Mouse (Mus musculus): ENCODE measurements around the gene Lpin2.

Lpin2 gene

DNA sequence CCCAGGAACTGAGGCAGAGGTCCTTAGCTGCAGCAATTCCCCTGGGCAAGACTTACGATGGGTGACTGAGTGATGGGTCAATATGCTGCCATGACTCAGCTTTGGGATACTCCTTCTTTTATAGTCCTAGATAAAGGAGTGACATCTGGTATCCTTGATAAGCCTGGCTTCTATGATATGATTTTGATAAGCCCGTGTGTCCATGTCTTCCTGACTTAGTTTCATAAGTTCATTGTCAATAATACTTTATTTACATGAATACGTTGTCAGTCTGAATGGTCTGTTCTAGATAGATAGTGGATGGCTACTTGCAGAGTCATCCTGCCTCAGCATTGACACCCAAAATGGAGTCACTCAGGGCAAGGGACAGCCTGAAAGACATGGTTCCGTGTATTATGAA, 11.2 kb upstream of the Lpin2 start:
- DNase-seq (ENCODE audit: extremely low spot score) = no peak

DNA sequence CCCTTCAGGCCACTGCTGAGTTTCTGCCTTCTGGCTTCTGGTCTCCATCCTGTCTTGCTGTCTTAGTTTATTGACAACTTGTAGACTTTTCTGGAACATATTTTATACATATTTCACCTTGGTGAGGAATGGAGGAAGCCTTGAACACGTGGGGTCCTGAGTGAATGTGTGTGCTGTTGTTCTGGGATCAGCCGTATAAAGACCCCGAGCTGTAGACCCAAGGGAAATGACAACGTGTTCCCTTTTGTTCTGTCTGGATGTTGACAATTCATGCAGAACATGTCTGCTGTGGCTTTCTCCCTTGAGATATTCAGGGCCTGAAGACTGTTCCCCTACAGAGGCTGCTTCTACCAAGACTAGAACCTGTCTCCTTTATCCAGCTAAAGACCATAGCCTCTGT, 5.0 kb upstream of the Lpin2 start:
- DNase-seq (ENCODE audit: extremely low spot score) = no peak

DNA sequence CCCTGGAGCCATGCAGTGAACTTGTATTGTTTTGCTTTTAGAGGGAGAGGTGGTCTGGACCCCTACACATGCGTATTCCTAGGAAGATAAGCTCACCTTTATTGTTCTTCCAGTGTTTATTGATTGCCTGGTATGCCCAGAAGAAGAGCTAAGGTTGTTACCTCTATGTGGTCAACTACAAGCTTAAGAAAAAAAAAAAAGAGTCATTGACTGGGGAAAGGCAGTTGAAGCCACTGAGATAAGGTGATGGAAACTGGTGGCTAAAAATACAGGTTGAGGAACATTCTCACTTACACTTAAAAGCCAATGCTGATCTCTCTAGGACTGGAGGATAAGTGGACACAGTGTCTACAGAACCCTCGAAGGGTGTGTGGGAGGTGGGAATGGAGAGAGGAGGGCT, 4.4 kb upstream of the Lpin2 start:
- DNase-seq (ENCODE audit: extremely low spot score) = no peak

DNA sequence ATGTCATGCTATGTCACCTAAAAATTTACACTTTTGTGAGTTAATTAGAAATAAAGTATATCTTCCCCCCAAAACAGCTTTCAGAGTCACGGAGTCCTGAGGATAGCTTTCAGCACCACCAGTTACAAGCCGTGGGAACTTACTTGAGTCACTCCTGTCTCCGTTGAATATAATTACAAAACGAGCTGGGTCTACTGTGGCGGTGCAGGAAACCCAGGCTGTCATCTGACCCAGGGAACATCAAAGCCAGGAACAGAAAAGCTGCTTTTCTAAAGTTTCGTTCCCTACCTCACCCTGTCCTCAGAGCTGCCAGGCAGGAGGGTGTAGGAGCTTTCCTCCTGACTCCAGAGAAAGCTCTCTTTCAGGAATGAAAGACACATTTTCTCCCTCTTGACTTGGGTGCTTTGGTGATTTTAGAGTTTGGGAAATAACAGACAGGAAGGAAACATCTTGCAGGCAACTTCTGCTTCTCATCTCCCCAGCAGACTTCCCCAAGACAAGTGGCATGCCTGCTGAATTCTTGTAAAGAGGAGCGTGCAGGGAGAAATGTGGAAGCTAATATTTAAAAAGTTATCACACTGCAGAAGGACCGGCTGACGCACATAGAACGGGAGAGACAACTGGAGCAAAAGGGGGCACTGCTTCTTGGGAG, 3.7 kb upstream of the Lpin2 start:
- DNase-seq (ENCODE audit: extremely low spot score) = no peak

DNA sequence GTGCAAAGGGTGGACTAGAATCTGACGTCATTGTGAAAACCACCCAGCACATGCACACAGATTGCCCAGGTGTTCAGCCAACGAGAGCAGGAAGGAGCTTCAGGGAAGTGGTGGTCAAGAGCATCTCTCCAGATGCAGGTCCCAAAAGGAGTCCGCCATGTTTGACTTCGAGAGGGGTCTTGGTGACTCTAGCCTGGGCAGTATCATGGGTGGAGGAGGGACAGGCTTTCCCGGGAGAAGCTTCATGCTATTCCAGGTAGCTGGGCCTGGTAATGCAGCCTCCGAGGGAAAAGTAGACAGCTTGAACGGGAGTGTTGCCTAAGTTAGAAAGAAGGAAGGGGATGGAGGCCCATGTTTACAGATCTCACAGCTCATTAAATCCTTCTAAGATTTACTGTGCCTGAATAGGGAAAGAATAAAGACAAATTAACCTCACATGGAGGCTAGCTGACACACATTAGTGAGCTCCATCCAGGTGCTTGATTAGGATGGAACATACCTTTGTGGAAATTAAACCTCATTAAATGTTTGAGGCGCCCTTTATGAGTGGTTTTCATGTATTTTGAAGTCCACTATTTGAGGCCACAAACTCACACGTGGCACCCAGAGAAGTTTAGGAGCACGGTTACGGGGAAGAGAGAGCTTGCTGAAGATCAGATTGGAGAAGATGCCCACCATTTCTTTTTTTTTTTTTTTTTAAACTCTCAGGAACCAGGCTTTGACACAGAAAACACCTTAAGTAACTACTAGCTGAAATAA, 2.6 kb upstream of the Lpin2 start:
- no peak for DNase-seq (ENCODE audit: extremely low spot score)

DNA sequence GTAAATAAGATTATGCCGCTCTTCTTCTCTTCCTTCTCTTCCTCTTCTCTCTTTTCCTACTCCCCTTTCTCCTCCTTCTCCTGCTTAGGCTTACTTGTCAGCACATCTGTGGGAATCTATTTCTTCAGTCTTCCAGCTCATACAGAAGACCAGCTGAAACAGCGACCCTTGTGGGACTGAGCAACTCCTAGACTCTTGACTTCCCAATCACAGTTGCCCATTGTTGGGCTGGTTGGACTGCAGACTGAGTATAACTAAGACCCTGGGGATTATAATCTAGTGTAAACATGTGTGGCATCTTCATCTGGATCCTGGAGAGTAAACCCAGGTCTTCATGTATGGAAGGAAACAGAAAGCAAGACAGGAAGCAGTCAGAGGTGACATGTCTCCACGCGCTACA, 1.8 kb upstream of the Lpin2 start:
- no peak for DNase-seq (ENCODE audit: extremely low spot score)

DNA sequence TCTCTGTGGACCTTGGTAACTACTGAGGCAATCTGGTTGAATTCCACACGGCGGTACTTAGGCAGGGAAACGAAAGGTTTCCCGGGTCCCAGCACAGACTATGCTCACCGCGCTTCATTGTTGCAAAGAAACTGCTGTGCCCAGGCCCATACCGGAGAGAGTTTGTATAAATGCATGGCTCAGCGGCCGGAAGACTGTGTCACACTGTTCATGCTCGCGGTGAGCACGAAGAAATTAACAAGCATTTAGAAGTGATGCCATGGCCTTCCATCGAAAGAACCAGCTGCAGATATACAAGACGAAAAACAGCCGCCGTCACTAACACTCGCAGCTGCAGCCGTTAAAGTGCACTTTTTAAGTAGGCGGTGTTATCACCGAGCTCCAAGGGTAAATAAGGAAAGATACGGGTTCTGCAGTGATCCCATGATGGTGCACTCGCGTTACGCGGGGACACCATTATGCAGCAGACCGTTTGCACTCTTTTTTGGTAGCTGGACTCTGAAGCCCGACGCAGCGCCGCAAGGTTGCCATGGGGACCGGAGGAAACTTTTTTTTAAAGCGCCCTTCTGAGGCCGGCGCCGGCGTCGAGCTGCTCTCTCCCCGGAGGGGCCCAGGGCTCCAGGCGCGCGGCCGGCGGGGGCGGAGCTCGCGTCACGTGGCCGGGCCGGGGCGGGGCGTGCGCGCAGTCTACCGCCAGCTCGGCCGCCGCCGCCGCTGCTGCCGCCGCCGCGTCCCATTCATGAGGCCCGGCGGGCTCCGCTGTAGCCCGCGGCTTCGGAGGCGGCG, 704 bp downstream of the Lpin2 start:
- peak; percentile 94 for DNase-seq (ENCODE audit: extremely low spot score)

DNA sequence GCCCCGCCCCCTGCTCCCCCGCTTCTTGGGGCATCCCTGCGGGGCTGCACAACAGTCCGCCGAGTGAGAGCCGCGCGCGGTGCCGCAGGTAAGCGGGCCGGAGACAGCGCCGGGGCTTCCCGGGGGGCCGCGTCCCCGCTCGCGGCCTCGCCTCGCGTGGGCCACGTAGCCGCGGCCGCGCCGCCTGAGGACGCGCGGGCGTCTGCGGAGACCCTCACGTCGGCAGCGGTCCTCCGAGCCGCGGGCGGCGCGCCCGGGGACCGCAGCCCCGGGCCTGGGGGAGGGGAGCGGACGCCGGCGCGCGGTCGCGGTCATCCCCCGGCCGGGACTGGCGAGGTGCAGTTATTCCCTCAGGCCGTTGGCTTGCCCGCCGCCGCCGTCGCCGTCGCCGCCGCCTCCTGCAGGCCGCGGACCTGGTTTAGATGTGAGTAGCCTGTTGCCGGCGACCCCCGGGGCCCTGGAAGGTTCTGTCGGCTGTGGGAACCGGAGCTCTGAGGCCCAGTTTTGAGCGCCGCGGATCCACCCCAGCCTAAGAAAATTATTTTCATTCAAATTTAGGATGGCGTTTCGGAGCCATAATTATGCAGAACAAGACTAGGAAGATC, 1.4 kb downstream of the Lpin2 start:
- peak; percentile 55 for DNase-seq (ENCODE audit: extremely low spot score)

DNA sequence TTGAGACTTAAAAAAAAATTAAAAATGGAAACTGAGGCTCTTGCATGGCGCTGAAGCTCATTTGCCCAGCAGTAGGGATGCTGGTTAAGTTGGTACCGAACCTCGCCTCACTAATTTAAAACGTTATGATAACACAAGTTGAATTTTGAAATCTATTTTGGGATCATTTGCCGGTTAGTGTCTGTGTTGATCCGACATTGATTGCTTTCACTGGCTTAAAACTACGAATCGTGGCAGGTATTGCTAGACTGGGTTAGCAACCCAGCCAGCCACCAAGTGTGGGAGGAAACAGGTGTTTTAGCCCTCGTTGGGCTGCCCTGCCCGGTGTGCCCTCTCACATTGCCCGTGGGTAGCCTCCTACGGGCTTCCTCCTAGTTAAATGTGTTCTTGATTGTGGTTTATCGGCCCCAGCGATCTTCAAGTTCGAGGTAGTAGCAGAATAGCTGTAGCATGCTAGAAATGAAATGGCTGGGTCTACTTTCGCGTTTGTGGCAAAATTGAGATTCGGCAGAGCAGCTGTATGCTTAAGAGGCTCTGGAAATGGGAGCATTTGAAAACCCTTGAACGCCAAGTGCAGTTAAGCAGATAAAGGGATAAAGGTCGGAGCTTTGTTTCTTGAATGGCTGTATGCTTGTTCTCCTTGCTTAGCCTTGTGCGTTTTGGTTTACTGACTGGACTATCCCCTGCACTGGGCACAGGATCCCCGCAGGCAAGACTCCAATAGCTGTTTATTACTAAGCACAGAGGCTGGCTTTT, 2.2 kb downstream of the Lpin2 start:
- no peak for DNase-seq (ENCODE audit: extremely low spot score)

DNA sequence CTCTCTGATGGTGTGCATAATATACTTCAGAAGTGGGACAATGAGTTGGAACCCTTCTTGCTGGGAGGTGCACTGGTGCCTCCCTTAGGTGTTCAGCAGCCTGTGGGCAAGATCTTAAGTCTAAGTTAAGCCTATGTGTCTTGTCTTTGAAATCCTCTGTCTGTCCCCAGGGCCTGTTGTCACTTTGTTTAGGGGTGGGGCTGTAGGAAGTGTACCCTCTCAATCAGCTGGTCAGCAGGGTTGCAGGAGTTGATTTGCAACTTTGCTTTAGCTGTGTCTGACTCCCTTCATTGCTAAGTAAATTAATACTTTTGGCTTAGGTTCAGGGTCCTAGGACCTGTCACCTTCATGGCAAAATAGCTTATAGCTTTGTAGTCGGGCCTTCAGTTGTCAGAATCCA, 3.0 kb downstream of the Lpin2 start:
- no peak for DNase-seq (ENCODE audit: extremely low spot score)

DNA sequence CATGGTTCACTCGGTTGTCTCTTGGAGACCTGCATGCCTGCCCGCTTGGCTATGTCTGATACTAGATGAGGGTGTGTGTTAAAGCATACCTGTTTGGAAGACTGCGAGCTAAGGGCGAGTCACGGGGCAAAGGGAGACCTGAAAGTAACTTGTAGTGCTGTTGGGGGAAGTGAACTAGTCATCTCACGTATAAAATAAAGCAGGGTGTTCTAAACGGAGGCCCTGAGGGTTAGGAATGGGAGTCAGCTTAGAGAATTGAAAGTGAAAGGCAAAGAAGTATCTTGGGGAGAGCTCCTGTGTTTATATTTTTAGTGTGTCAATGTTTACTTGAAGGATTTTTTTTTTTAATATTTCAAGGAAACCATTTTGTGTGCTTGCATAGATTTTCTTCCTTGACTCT, 8.2 kb downstream of the Lpin2 start:
- no peak for DNase-seq (ENCODE audit: extremely low spot score)

DNA sequence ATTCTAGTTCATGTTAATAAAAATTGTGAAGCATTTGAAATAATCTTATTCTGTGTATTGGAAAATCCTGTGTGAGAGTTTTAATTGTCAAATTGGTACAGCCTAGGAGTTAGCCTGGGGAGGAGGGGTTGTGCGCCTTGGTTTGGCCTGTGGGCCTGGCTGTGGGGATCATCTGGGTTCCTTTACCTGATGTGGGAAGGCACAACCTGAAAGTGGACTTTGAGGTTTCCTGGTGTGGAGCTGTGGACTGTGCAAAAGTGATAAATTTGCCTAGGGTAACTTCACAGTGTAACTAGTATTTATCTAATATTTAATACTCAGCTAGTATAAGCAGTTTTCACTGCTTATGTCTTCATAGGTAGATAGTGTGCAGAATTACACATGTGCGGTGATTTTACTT, 8.7 kb downstream of the Lpin2 start:
- no peak for DNase-seq (ENCODE audit: extremely low spot score)

DNA sequence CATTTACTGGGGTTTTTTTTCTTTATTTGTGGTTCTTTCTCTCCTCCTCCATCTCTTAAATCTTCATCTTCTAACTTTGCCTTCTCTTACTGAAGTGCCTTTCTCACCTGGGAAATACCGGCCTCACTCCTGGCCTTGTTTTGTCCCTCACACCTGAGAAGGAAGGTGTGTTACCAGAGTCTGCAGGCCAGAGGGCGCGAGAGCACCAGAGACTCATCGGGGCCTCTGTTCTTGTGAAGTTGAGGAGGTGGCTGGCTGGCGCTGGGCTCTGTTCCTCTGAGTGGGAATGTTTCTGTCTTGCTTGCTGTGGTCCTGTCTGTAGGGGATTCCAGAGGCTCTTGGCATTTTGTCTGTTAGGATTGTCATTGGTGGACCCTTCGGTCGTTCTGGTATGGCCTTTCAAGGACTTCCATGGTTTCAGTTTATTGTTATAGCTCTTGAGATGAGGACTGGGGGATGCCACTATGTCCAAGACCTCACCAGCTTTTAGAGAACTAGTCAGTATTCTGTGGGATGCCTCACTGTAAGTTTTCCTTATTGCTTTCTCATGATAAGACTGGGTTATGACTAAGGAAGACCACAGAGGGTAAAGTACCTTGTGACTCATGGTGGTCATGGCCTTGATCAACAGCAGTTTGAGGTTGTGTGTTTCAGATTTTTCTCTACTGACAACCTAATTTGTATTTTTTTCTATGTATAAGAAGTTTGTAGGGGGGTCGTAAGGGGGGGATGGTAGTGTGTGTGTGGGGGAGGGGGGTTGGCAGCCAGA, 9.5 kb downstream of the Lpin2 start:
- DNase-seq (ENCODE audit: extremely low spot score) = no peak

DNA sequence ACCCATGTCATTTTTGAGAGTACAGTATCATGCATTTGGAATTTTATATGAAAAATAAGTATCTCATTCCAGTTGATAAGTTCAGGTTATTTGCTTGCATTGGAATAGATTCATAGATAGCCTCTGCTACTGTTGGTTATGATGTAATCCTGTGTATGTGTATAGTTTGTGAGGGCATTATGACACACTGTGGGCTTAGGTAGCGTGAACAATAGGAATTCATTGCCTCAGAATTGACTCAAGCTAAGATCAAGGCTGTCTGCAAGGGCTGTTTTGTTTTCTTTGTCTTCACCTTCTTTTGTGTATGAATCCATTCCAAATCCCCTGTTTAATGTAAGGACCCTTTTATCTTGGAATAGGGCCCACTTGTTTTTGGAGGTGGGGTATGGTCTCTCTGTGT, 10.7 kb downstream of the Lpin2 start:
- DNase-seq (ENCODE audit: extremely low spot score) = no peak

DNA sequence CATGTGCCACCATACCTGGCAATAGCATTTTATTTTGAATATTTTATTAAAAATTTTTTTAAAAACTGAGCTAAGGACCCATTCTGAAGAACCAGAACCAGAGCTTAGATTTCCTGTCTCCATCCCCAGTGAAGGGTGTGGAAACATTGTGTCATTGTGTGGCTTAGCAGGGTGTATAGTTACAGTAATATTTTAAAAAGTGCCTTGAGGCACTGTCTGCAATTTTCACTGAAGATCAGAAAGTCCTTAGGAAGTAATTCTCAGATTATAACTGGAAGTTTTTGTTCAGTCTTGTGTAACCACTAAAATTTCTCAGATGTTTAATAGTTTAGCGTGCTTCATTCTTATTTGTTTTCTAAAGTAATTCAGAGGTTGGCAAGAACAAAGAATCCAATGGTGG, 11.1 kb downstream of the Lpin2 start:
- DNase-seq (ENCODE audit: extremely low spot score) = no peak

DNA sequence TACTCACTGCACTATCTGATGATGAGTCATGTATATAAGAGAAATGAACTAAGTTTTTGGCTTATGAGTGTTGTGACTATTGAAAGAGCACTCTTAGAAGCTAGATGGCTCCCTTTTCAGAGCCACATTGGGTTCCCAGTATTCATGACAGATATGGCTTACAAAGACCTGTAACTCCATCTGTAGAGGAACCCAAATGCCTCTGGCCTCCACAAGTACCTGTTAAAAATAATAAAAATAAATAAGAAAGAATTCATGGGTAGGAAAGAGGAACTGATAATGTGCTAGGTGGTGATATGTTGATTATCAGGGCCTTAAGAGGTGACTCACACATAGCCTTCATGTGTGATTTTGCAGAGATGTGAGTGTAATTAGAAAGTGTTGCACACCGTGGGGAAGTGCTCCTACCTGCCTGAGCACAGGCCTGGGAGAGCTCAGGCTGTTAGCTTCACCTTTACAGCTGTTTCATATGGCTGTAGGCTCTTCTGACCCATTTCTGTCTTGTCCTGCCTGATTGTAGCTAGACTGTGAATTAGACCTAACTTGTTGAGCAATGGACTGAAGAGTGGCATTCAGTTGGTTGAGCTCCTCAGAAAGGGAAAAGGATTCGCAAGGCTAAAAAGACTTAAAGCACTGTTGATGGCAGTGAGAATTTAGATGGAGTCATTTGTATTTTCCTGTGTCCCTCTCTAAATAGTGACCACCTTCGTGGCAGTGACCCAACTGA, 12.7 kb downstream of the Lpin2 start:
- DNase-seq (ENCODE audit: extremely low spot score) = no peak

DNA sequence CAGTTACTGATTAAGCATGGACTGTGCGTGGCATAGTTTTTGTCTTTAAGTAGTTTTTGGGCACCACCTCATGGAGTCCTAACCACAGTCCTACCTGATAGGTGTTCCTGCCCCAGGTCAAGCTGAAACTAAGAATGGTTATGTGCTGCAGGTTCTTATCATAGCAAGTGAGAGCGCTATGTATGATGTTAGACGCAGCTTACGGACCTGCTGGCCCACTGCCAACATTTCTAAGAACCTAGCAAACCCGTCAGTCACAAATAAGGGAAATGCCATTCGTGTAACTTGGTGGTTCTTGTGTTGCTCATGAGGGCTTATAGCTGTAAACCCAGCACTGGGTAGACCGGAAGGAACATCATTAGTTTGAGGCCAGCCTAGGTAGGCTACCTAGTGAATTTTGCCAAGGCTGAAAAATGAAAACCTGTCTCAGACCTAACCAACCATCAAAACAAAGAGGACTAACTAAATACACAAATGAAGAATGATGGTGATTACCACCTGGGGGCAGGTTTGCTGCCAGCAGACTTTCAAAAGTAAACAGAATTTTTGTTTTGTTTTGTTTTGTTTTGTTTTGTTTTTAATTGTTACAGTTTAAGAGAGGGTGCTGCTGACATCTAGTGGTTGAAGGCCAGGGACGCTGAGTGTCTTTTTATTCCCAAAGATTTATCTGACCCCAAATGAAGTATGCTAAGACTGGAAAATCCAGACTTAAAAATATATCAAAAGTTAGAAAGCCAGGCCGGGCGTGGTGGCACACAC, 13.5 kb downstream of the Lpin2 start:
- DNase-seq (ENCODE audit: extremely low spot score) = no peak

DNA sequence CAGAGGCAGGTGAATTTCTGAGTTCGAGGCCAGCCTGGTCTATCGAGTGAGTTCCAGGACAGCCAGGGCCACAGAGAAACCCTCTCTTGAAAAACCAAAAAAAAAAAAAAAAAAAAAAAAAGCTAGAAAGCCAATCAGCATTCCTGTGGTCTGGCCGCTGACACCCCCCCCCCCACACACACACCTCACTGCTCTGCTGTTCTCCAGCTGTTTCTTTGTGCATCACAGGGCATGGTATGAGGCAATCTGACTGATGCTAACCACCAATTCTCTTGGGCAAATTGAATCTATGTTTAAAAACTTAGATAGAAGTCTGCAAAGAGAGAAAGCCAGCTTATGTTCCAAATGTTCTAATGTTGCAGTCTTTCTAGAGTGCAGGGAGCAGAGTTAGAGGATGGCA, 14.1 kb downstream of the Lpin2 start:
- no peak for DNase-seq (ENCODE audit: extremely low spot score)

DNA sequence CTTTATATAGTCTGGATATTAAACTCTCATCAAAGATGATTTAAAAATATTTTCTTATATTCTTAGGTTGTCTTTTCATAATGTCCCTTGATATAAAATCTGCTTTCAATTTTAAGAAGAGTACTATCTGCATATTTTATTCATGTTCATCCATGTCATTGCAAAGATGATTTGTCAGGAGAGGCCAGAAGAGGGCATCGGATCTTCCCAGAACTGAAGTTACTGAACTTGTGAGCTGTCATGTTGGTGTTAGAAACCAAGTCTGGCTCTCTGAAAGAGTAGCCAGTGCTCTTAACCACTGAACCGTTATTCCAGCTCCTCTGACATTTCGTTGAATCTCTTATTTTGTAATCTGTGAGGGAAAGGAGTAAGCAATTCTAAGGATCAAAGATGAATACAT, 17.0 kb downstream of the Lpin2 start:
- DNase-seq (ENCODE audit: extremely low spot score) = no peak

DNA sequence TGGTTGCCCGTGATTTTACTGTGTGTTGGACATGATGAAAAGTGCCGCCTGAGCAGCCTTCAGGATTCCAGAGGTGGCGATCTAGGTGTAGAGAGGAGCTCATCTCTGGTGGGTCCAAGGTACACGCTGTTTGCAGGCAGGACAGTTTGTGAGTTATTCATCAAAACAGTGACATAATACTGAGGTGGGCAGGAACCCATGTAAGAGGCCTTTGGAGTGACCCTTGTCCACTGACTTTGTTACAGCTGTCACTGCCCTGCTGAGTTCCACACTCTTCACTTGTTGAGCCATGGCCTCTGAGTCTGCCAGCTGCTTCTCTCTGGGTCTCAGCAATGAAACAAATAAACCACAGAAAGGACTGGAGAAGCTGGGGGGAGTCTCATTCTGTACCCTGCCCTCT, 19.8 kb downstream of the Lpin2 start:
- DNase-seq (ENCODE audit: extremely low spot score) = no peak

Data from embryo, embryonic 9.5 days (tissue).